Mouse (Mus musculus): ENCODE measurements around the gene Astn1.

GRCm38 (mm10) chr1:158493289-158493688 lies 131.2 kb downstream of the Astn1 start:
- TF ChIP-seq CTCF (IDR thresholded peaks at IDR 0.05; ENCODE audit: extremely low read depth, insufficient read depth, insufficient read length, insufficient replicate concordance) (no peak), POLR2A (IDR thresholded peaks at IDR 0.05; ENCODE audit: low read depth, low read length) (no peak)

Measured in spleen, adult 2 months (tissue).